Mouse (Mus musculus) stomach, postnatal 0 days (tissue): ENCODE measurements around the gene Wasf2.

ENCODE experiments used
- CTCF ChIP-seq: IDR thresholded peaks from 2 replicates; pipeline ENCODE4 v1.5.1; 2016; ENCODE audit warnings: antibody characterized with exemption, low read depth, mild to moderate bottlenecking, moderate library complexity
- EP300 ChIP-seq: optimal IDR thresholded peaks from 2 replicates; pipeline ENCODE3; 2016; ENCODE audit warnings: antibody characterized with exemption

DNA sequence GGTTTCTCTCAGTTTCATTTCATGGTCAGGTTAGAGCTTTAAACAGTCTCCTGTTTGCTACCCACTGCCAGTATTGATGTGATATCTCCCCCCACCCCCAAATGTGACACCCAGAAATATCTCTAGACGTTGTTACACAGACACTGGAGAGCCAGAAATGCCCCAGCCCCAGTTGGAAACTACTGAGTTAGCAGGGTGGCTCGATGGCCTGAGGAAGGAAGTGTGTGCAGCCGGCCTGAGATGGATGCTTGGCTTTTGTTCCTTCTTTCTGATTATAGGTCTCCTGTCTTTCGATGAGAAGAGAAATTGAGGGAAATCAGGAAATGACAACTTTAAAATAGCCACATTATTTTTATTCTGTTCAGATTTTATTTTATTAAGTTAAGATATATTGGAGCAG is 8.7 kb downstream of the Wasf2 start:
- TF ChIP-seq CTCF (no peak), EP300 (no peak)
